Mouse (Mus musculus): ENCODE data around the gene Olfr228.
"Not testable (repeated sequence)": the region's sequence is repeated elsewhere in the genome, so short reads cannot be mapped to it uniquely, and the experiment has no call there.

Olfr228 gene

GRCm38 (mm10) chr2:86487286-86487685, at the start of gene Olfr228:
TSS of gene Olfr228 (minus strand) at chr2:86487386.
- in situ Hi-C loops (cut with MboI; ENCODE audit: unreplicated experiment in 2 of 2): no loop called here

- in situ Hi-C loops (cut with MboI; ENCODE audit: unreplicated experiment in 2 of 2): no loop called here
These were observed 43.8 kb upstream of the Olfr228 start for GRCm38 (mm10) chr2:86530991-86531390.

GRCm38 (mm10) chr2:86508161-86508560, 21.0 kb upstream of the Olfr228 start, which contains the start of gene Olfr1076:
TSS of gene Olfr1076 (plus strand) at chr2:86508461.
- in situ Hi-C loops (cut with MboI; ENCODE audit: unreplicated experiment in 2 of 2): no loop called here

GRCm38 (mm10) chr2:86464442-86465109, 22.6 kb downstream of the Olfr228 start:
- in situ Hi-C loops (cut with MboI; ENCODE audit: unreplicated experiment in 2 of 2): loop anchor here (5.0 to 25.0 kb wide), 3 partner anchors 732 to 1352 kb away; no protein-coding TSS in a partner anchor

- in situ Hi-C loops (cut with MboI; ENCODE audit: unreplicated experiment in 2 of 2): loop anchor here in 1 of 2 experiments (25.0 kb wide), 1 partner anchor 1348 kb away; no protein-coding TSS in a partner anchor
These were observed 26.8 kb downstream of the Olfr228 start for GRCm38 (mm10) chr2:86460434-86460833.

GRCm38 (mm10) chr2:86456169-86456568, 31.0 kb downstream of the Olfr228 start, which contains the start of gene Olfr1066:
TSS of gene Olfr1066 (minus strand) at chr2:86456269.
- in situ Hi-C loops (cut with MboI; ENCODE audit: unreplicated experiment in 2 of 2): loop anchor here in 1 of 2 experiments (25.0 kb wide), 1 partner anchor 1344 kb away; no protein-coding TSS in a partner anchor

- in situ Hi-C loops (cut with MboI; ENCODE audit: unreplicated experiment in 2 of 2): loop anchor here in 1 of 2 experiments (25.0 kb wide), 1 partner anchor 1338 kb away; no protein-coding TSS in a partner anchor
These were observed 36.7 kb downstream of the Olfr228 start, which contains the start of gene Olfr1065 for GRCm38 (mm10) chr2:86450491-86450890. TSS of gene Olfr1065 (minus strand) at chr2:86450591.

- in situ Hi-C loops (cut with MboI; ENCODE audit: unreplicated experiment in 2 of 2): not testable (repeated sequence)
These were observed 45.1 kb downstream of the Olfr228 start for GRCm38 (mm10) chr2:86442101-86442500.

Data from v-Abl transformed pro-B cells (cell line).